Mouse (Mus musculus): ENCODE data around the gene Trp53rkb. TPM values are rescaled to one million over a fixed set of nuclear protein-coding genes. Genes with fewer than 3 reads are reported as not detected.
"Not testable (repeated sequence)": the region's sequence is repeated elsewhere in the genome, so short reads cannot be mapped to it uniquely, and the experiment has no call there.

Trp53rkb gene
- polyA plus RNA-seq, 1 experiment = 4.3 TPM

GRCm38 (mm10) chr2:166784376-166784775 is 8.0 kb upstream of the Trp53rkb start:
- Histone ChIP-seq H3K9me3 (replicated peaks; ENCODE audit: control insufficient read depth, insufficient read depth, low read length, poor library complexity, severe bottlenecking) (no peaks in the 10 kb centered on the region), H3K27ac (ENCODE audit: insufficient read depth, low read length) (no peak overlapping the region), H3K36me3 (ENCODE audit: control insufficient read depth, insufficient read depth, low read length, poor library complexity, severe bottlenecking) (no peaks in the 10 kb centered on the region), H3K27me3 (ENCODE audit: control insufficient read depth, insufficient read depth, low read length, poor library complexity, severe bottlenecking) (no peaks in the 10 kb centered on the region), H3K4me1 (ENCODE audit: control insufficient read depth, insufficient read depth, low read length) (peaks cover 3% of the 10 kb centered on the region), H3K4me3 (ENCODE audit: low read depth, low read length) (no peak overlapping the region), H3K9ac (ENCODE audit: low read depth, poor library complexity, severe bottlenecking) (no peak overlapping the region)
- TF ChIP-seq CTCF (IDR thresholded peaks at IDR 0.05; ENCODE audit: low read depth, low read length) (peak; percentile 78), POLR2A (IDR thresholded peaks at IDR 0.05; ENCODE audit: insufficient read depth, low read length) (no peak)

- TF ChIP-seq POLR2A (IDR thresholded peaks at IDR 0.05; ENCODE audit: insufficient read depth, low read length) (peak; percentile 57), EP300 (IDR thresholded peaks at IDR 0.05; ENCODE audit: insufficient read depth, low read depth, low read length) (no peak), CTCF (IDR thresholded peaks at IDR 0.05; ENCODE audit: low read depth, low read length) (no peak)
- H3K4me3 ChIP-seq (ENCODE audit: low read depth, low read length) = peak overlapping the region; percentile 94
- no peak overlapping the region for H3K27ac ChIP-seq (ENCODE audit: insufficient read depth, low read length)
- peaks cover 3% of the 10 kb centered on the region for H3K4me1 ChIP-seq (ENCODE audit: control insufficient read depth, insufficient read depth, low read length)
- no peaks in the 10 kb centered on the region for H3K36me3 ChIP-seq (ENCODE audit: control insufficient read depth, insufficient read depth, low read length, poor library complexity, severe bottlenecking)
- peak overlapping the region; percentile 44 for H3K9ac ChIP-seq (ENCODE audit: low read depth, poor library complexity, severe bottlenecking)
- H3K27me3 ChIP-seq (ENCODE audit: control insufficient read depth, insufficient read depth, low read length, poor library complexity, severe bottlenecking) = no peaks in the 10 kb centered on the region
- H3K9me3 ChIP-seq (replicated peaks; ENCODE audit: control insufficient read depth, insufficient read depth, low read length, poor library complexity, severe bottlenecking) = no peaks in the 10 kb centered on the region
Measured at GRCm38 (mm10) chr2:166786353-166787004, 5.9 kb upstream of the Trp53rkb start.

DNA sequence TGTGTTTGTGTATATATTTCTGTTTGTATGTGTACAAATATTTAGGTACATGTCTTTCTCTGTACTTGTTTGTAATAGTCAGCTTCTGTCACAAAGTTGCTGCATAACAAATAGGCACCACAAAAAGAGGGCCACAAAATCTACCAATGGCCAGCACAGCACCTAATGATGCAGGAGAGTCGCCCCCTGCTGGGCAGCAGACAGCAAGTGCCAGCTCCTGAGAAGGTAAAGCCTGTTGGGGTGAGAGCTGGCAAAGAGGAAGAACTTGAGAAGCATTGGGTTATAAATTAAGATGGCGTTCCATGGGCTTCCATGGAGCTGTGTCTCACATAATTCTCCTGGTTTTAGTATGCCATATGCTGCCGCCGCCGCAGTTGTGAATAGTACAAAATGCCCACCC is 593 bp upstream of the Trp53rkb start:
- Histone ChIP-seq H3K4me3 (ENCODE audit: low read depth, low read length) (no peak overlapping the region), H3K4me1 (ENCODE audit: control insufficient read depth, insufficient read depth, low read length) (peaks cover 7% of the 10 kb centered on the region), H3K36me3 (ENCODE audit: control insufficient read depth, insufficient read depth, low read length, poor library complexity, severe bottlenecking) (peaks cover 10% of the 10 kb centered on the region), H3K27me3 (ENCODE audit: control insufficient read depth, insufficient read depth, low read length, poor library complexity, severe bottlenecking) (no peaks in the 10 kb centered on the region), H3K27ac (ENCODE audit: insufficient read depth, low read length) (no peak overlapping the region), H3K9ac (ENCODE audit: low read depth, poor library complexity, severe bottlenecking) (no peak overlapping the region), H3K9me3 (replicated peaks; ENCODE audit: control insufficient read depth, insufficient read depth, low read length, poor library complexity, severe bottlenecking) (no peaks in the 10 kb centered on the region)
- no peak for TF ChIP-seq EP300 (IDR thresholded peaks at IDR 0.05; ENCODE audit: insufficient read depth, low read depth, low read length)
- peak; percentile 75 for TF ChIP-seq CTCF (IDR thresholded peaks at IDR 0.05; ENCODE audit: low read depth, low read length)
- TF ChIP-seq POLR2A (IDR thresholded peaks at IDR 0.05; ENCODE audit: insufficient read depth, low read length) = no peak

DNA sequence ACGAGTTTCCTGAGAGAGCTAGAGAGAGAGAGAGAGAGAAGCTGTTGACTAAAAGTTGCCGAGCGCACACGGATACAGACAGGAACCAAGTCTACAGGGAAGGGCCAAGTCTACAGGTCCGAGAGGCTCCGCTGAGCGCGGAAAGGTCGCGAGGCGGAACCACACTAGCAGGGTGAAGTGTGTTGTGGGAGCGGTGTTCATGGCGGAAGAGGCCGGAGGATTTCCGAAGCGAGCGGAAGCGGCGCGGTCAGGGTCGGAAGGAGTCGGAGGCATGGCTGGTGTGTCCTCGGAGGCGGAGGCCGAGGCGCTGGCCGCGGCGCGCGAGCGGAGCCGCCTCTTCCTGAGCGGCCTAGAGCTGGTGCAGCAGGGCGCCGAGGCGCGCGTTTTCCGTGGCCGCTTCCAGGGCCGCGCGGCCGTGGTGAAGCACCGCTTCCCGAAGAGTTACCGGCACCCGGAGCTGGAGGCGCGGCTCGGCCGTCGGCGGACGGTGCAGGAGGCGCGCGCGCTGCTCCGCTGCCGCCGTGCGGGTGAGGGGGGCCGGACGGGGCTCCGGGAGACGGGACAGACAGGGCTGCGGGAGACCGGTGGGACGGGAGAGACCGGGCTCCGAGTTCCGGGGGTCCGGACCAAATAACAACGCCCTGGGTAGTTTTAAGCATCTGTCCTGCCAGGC is 1.3 kb downstream of the Trp53rkb start:
- TF ChIP-seq EP300 (IDR thresholded peaks at IDR 0.05; ENCODE audit: insufficient read depth, low read depth, low read length) = 0 out of 2 replicates have a peak, but pooled peaks have one; percentile 67
- not testable (repeated sequence) for H3K4me1 ChIP-seq (ENCODE audit: control insufficient read depth, insufficient read depth, low read length); H3K27ac ChIP-seq (ENCODE audit: insufficient read depth, low read length); H3K27me3 ChIP-seq (ENCODE audit: control insufficient read depth, insufficient read depth, low read length, poor library complexity, severe bottlenecking); H3K9me3 ChIP-seq (replicated peaks; ENCODE audit: control insufficient read depth, insufficient read depth, low read length, poor library complexity, severe bottlenecking)
- H3K36me3 ChIP-seq (ENCODE audit: control insufficient read depth, insufficient read depth, low read length, poor library complexity, severe bottlenecking) = peaks cover 10% of the 10 kb centered on the region
- peak overlapping the region; percentile 86 for H3K9ac ChIP-seq (ENCODE audit: low read depth, poor library complexity, severe bottlenecking)
- peak overlapping the region; percentile 72 for H3K4me3 ChIP-seq (ENCODE audit: low read depth, low read length)

DNA sequence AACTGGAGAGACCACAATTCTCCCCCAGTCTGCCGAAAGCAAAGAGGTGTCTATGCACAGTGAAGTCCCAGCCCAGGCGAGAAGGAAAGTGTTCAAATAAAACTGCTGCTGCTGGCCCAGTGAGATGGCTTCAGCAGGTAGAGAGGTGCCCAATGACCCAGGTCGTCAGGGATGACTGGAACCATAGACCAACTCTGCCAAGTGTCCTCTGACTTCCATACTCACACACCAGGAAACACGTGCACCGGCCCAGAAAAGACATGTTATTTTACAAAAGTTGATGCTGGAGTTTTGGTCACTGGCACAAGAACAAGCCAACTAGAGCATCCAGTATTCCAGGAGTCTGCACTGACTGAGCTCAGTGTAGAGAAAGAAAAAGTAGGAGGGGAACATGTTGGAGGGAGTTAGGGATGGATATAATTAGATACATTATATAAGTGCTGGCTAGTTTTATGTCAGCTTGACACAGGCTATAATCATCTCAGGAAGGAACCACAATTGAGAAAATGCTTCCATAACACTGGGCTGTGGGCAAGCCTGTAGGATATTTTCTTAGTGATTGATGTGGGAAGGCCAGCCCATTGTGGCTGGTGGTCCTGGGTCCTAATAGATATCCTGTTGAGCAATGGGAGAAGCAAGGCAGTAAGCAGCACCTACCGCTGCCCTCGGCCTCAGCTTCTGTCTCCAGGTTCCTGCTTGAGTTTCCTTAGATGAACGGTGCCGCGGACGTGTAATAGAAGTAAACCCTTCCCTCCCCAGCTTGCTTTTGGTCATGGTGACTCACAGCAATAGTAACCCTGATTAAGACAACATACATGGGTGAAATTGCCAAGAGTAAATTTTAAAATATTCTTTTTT is 7.5 kb downstream of the Trp53rkb start:
- no peaks in the 10 kb centered on the region for H3K27me3 ChIP-seq (ENCODE audit: control insufficient read depth, insufficient read depth, low read length, poor library complexity, severe bottlenecking)
- H3K4me1 ChIP-seq (ENCODE audit: control insufficient read depth, insufficient read depth, low read length) = peaks cover under 1% of the 10 kb centered on the region
- TF ChIP-seq CTCF (IDR thresholded peaks at IDR 0.05; ENCODE audit: low read depth, low read length) = no peak
- TF ChIP-seq EP300 (IDR thresholded peaks at IDR 0.05; ENCODE audit: insufficient read depth, low read depth, low read length) = no peak
- TF ChIP-seq POLR2A (IDR thresholded peaks at IDR 0.05; ENCODE audit: insufficient read depth, low read length) = no peak
- H3K27ac ChIP-seq (ENCODE audit: insufficient read depth, low read length) = no peak overlapping the region
- H3K36me3 ChIP-seq (ENCODE audit: control insufficient read depth, insufficient read depth, low read length, poor library complexity, severe bottlenecking) = peaks cover 10% of the 10 kb centered on the region
- H3K4me3 ChIP-seq (ENCODE audit: low read depth, low read length) = no peak overlapping the region
- H3K9me3 ChIP-seq (replicated peaks; ENCODE audit: control insufficient read depth, insufficient read depth, low read length, poor library complexity, severe bottlenecking) = no peaks in the 10 kb centered on the region
- H3K9ac ChIP-seq (ENCODE audit: low read depth, poor library complexity, severe bottlenecking) = no peak overlapping the region

DNA sequence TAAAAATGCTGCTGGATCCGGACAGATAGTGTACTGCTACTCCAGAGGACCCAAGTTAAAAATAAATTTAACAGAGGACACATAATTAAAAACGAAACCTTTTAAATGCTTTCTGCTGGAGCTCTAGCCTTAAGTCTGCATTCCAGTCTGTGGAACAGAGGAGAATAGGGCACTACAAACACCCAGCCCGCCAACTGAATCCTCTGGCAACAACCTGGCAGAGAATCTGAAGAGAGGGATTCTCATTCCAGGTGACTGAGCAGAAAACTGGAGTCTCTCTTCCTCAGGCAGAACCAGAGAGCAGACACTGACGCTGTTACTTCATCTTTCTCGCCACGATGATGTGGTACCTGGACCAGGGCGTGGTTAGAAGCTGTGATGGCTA is 8.1 kb downstream of the Trp53rkb start:
- Histone ChIP-seq H3K4me3 (ENCODE audit: low read depth, low read length) (no peak overlapping the region), H3K27ac (ENCODE audit: insufficient read depth, low read length) (no peak overlapping the region), H3K9me3 (replicated peaks; ENCODE audit: control insufficient read depth, insufficient read depth, low read length, poor library complexity, severe bottlenecking) (no peaks in the 10 kb centered on the region), H3K9ac (ENCODE audit: low read depth, poor library complexity, severe bottlenecking) (no peak overlapping the region), H3K27me3 (ENCODE audit: control insufficient read depth, insufficient read depth, low read length, poor library complexity, severe bottlenecking) (no peaks in the 10 kb centered on the region), H3K4me1 (ENCODE audit: control insufficient read depth, insufficient read depth, low read length) (no peaks in the 10 kb centered on the region), H3K36me3 (ENCODE audit: control insufficient read depth, insufficient read depth, low read length, poor library complexity, severe bottlenecking) (peaks cover 10% of the 10 kb centered on the region)
- no peak for TF ChIP-seq CTCF (IDR thresholded peaks at IDR 0.05; ENCODE audit: low read depth, low read length)
- TF ChIP-seq POLR2A (IDR thresholded peaks at IDR 0.05; ENCODE audit: insufficient read depth, low read length) = no peak
- TF ChIP-seq EP300 (IDR thresholded peaks at IDR 0.05; ENCODE audit: insufficient read depth, low read depth, low read length) = no peak

Data from ES-Bruce4 (cell line).